Mouse (Mus musculus) olfactory bulb, adult 2 months (tissue): Measurements from ENCODE around the gene Mog. TPM values are rescaled to one million over a fixed set of nuclear protein-coding genes. Genes with fewer than 3 reads are reported as not detected.

Experiments used
- H3K27ac ChIP-seq: fragments of 200-500 bp; 2 replicates; pipeline ENCODE4 v1.5.1; 2012; ENCODE audit warnings: low read depth, low read length; ENCODE audit not compliant: insufficient read depth
- H3K4me1 ChIP-seq: fragments of 200-500 bp; 2 replicates; pipeline ENCODE4 v1.6.1; 2012; ENCODE audit warnings: low read length; ENCODE audit not compliant: control insufficient read depth, insufficient read depth
- H3K4me3 ChIP-seq: fragments of 200-500 bp; 2 replicates; pipeline ENCODE4 v1.5.1; 2012; ENCODE audit warnings: mild to moderate bottlenecking, low read depth, low read length, moderate library complexity; ENCODE audit not compliant: insufficient read depth
- CTCF ChIP-seq: fragments of 200-500 bp; IDR thresholded peaks from 2 replicates; pipeline ENCODE4 v1.5.1; 2012; ENCODE audit warnings: low read depth, mild to moderate bottlenecking, low read length, moderate library complexity; ENCODE audit not compliant: insufficient read depth
- POLR2A ChIP-seq: fragments of 200-500 bp; IDR thresholded peaks from 2 replicates; pipeline ENCODE4 v1.6.1; 2012; ENCODE audit warnings: mild to moderate bottlenecking, low read depth, low read length, moderate library complexity; ENCODE audit not compliant: insufficient read depth
- WGBS: fragments of 180-500 bp; shearing (Covaris S2); methylation state at CpG from one replicate; pipeline ENCODE4 v1.1.7; 2018; 5-methylcytosine and 5-hydroxymethylcytosine counted together
- polyA plus RNA-seq: library from polyadenylated mRNA; stranded (reverse); fragments of >200 nt; gene quantifications from 2 replicates; pipeline ENCODE4 v1.2.4, GENCODE M21; 2012; ENCODE audit warnings: low replicate concordance; ENCODE audit not compliant: missing spikeins, insufficient read depth, insufficient read length

The Mog gene
- not detected in 2 replicates for polyA plus RNA-seq

- 81% methylated on average over 9 of the region's 9 CpGs for WGBS
- Histone ChIP-seq H3K4me1 (no peaks in the 10 kb centered on the region; the same call in 1 of the 2 replicates), H3K4me3 (no peak within 1 kb of the TSS), H3K27ac (no peak within 1 kb of the TSS)
- TF ChIP-seq POLR2A = no peak
Observed at GRCm38 (mm10) chr17:37022628-37023576, at the start of gene Mog. Gene Mog, minus strand, starts transcription at chr17:37023398.

- H3K4me1 ChIP-seq = peaks cover 37% of the 10 kb centered on the region
- no peak overlapping the region for H3K4me3 ChIP-seq
- H3K27ac ChIP-seq = peak overlapping the region; percentile 89
- 12% methylated on average over 11 of the region's 11 CpGs for WGBS
- TF ChIP-seq CTCF = no peak
- no peak for TF ChIP-seq POLR2A
Observed at GRCm38 (mm10) chr17:37072730-37073276, 49.6 kb upstream of the Mog start.

- H3K27ac ChIP-seq = peak overlapping the region; percentile 89
- H3K4me1 ChIP-seq = peaks cover 43% of the 10 kb centered on the region
- WGBS = 36% methylated on average over 12 of the region's 12 CpGs
- TF ChIP-seq CTCF = no peak
- no peak for TF ChIP-seq POLR2A
- no peak overlapping the region for H3K4me3 ChIP-seq
Observed at GRCm38 (mm10) chr17:37072080-37072729, 49.0 kb upstream of the Mog start.

- H3K27ac ChIP-seq = 0 out of 2 replicates have a peak overlapping the region, but pooled peaks have one; percentile 25
- TF ChIP-seq POLR2A = no peak
- no peak for TF ChIP-seq CTCF
- 53% methylated on average over 8 of the region's 8 CpGs for WGBS
- no peak overlapping the region for H3K4me3 ChIP-seq
- H3K4me1 ChIP-seq = peaks cover 44% of the 10 kb centered on the region
Observed at GRCm38 (mm10) chr17:37070121-37070520, 46.9 kb upstream of the Mog start.

- Histone ChIP-seq H3K27ac (peak overlapping the region; percentile 17; the same call in 1 of the 2 replicates), H3K4me1 (peaks cover 40% of the 10 kb centered on the region), H3K4me3 (no peak overlapping the region)
- 24% methylated on average over 1 of the region's 1 CpGs for WGBS
- TF ChIP-seq POLR2A = no peak
- no peak for TF ChIP-seq CTCF
Observed at GRCm38 (mm10) chr17:37067861-37068260, 44.7 kb upstream of the Mog start.

- 97% methylated on average over 2 of the region's 2 CpGs for WGBS
- no peak overlapping the region for H3K27ac ChIP-seq
Observed at GRCm38 (mm10) chr17:37065993-37066392, 42.8 kb upstream of the Mog start.

GRCm38 (mm10) chr17:37063686-37064495 lies 40.7 kb upstream of the Mog start:
- TF ChIP-seq POLR2A = no peak
- H3K4me3 ChIP-seq = no peak overlapping the region
- H3K4me1 ChIP-seq = peaks cover 27% of the 10 kb centered on the region
- 52% methylated on average over 11 of the region's 11 CpGs for WGBS
- no peak overlapping the region for H3K27ac ChIP-seq

More at GRCm38 (mm10) chr17:37065993-37066392, 42.8 kb upstream of the Mog start:
- H3K4me1 ChIP-seq = peaks cover 38% of the 10 kb centered on the region
- H3K4me3 ChIP-seq = no peak overlapping the region
- TF ChIP-seq POLR2A (no peak), CTCF (no peak)

GRCm38 (mm10) chr17:37063063-37063462 lies 39.9 kb upstream of the Mog start:
- TF ChIP-seq CTCF = no peak
- TF ChIP-seq POLR2A = no peak
- H3K27ac ChIP-seq = peak overlapping the region; percentile 83
- H3K4me1 ChIP-seq = peaks cover 22% of the 10 kb centered on the region
- no peak overlapping the region for H3K4me3 ChIP-seq
- WGBS = 35% methylated on average over 10 of the region's 10 CpGs

GRCm38 (mm10) chr17:37062101-37062641 lies 39.0 kb upstream of the Mog start:
- TF ChIP-seq POLR2A (no peak), CTCF (no peak)
- Histone ChIP-seq H3K27ac (peak overlapping the region; percentile 83), H3K4me3 (no peak overlapping the region; the same call in 1 of the 2 replicates), H3K4me1 (peaks cover 15% of the 10 kb centered on the region)
- 33% methylated on average over 10 of the region's 10 CpGs for WGBS
